Mouse (Mus musculus): ENCODE measurements around the gene S1pr3.

- TF ChIP-seq ZNF384 (IDR thresholded peaks at IDR 0.05; ENCODE audit: low read depth, low read length) (no peak), HCFC1 (IDR thresholded peaks at IDR 0.05; ENCODE audit: borderline replicate concordance, insufficient read depth, low read length) (no peak), MAFK (IDR thresholded peaks at IDR 0.05; ENCODE audit: insufficient read depth, low read depth, low read length) (no peak), ZC3H11A (IDR thresholded peaks at IDR 0.05; ENCODE audit: borderline replicate concordance, low read depth, low read length) (no peak), CHD2 (IDR thresholded peaks at IDR 0.05; ENCODE audit: low read depth, low read length) (no peak)
Observed at GRCm38 (mm10) chr13:51369354-51369753, 39.1 kb upstream of the S1pr3 start.

Measured in ES-E14 (cell line).